Mouse (Mus musculus) intestine, embryonic 16.5 days (tissue): ENCODE results near the gene Creb5. TPM values are rescaled to one million over a fixed set of nuclear protein-coding genes. Genes with fewer than 3 reads are reported as not detected.

Experiments used
- ATAC-seq: fragments of 200-750 bp; cut with Nextera tagmentation; 2 replicates; pipeline ENCODE4 v1.8.0; 2017; ENCODE audit warnings: moderate TSS enrichment, moderate library complexity
- H3K27ac ChIP-seq: fragments of 300-500 bp; sonication (generic); 2 replicates; pipeline ENCODE4 v1.5.1; 2014; ENCODE audit warnings: mild to moderate bottlenecking, low read length
- H3K27me3 ChIP-seq: fragments of 300-500 bp; sonication (generic); replicated peaks from 2 replicates; pipeline ENCODE4 v1.6.1; 2014; ENCODE audit warnings: low read length, control low read depth, mixed read lengths; ENCODE audit not compliant: control insufficient read depth, insufficient read depth
- H3K36me3 ChIP-seq: fragments of 300-500 bp; sonication (generic); 2 replicates; pipeline ENCODE4 v1.6.1; 2014; ENCODE audit warnings: low read length, control low read depth; ENCODE audit not compliant: control insufficient read depth, insufficient read depth
- H3K4me1 ChIP-seq: fragments of 300-500 bp; sonication (generic); 2 replicates; pipeline ENCODE4 v1.6.1; 2014; ENCODE audit warnings: low read length, control low read depth, mixed read lengths; ENCODE audit not compliant: control insufficient read depth, insufficient read depth
- H3K4me2 ChIP-seq: fragments of 300-500 bp; sonication (generic); 2 replicates; pipeline ENCODE4 v1.6.1; 2014; ENCODE audit warnings: low read depth, low read length, control low read depth
- H3K4me3 ChIP-seq: fragments of 300-500 bp; sonication (generic); 2 replicates; pipeline ENCODE4 v1.5.1; 2014; ENCODE audit warnings: mild to moderate bottlenecking, low read length
- H3K9ac ChIP-seq: fragments of 300-500 bp; sonication (generic); 2 replicates; pipeline ENCODE4 v1.6.1; 2014; ENCODE audit warnings: low read depth, low read length
- H3K9me3 ChIP-seq: fragments of 300-500 bp; sonication (generic); 2 replicates; pipeline ENCODE4 v1.6.1; 2016; ENCODE audit warnings: low read length, control low read depth; ENCODE audit not compliant: control insufficient read depth
- whole genome bisulfite sequencing: fragments of 180-500 bp; shearing (Covaris S2); extraction: QIAGEN DNeasy Blood & Tissue Kit; methylation state at CpG from one replicate; pipeline ENCODE4 v1.1.7; 2014; 5-methylcytosine and 5-hydroxymethylcytosine counted together
- polyA plus RNA-seq: library from polyadenylated mRNA; unstranded; fragments of >200 nt; fragmentation: Nextera tagmentation; extraction: Ambion mirVana; gene quantifications from 2 replicates; pipeline ENCODE4 v1.2.1, GENCODE M21; 2015

The Creb5 gene
- polyA plus RNA-seq, 1 experiment from 2014 or later: 4.1 TPM

GRCm38 (mm10) chr6:53530742-53531141 is 243.7 kb downstream of the Creb5 start:
- no peak for ATAC-seq
- Histone ChIP-seq H3K4me3 (no peak overlapping the region), H3K9ac (no peak overlapping the region), H3K27me3 (no peaks in the 10 kb centered on the region), H3K4me2 (no peak overlapping the region), H3K9me3 (no peaks in the 10 kb centered on the region), H3K27ac (no peak overlapping the region), H3K4me1 (no peaks in the 10 kb centered on the region), H3K36me3 (no peaks in the 10 kb centered on the region)
- WGBS: 86% methylated on average over 8 of the region's 8 CpGs

DNA sequence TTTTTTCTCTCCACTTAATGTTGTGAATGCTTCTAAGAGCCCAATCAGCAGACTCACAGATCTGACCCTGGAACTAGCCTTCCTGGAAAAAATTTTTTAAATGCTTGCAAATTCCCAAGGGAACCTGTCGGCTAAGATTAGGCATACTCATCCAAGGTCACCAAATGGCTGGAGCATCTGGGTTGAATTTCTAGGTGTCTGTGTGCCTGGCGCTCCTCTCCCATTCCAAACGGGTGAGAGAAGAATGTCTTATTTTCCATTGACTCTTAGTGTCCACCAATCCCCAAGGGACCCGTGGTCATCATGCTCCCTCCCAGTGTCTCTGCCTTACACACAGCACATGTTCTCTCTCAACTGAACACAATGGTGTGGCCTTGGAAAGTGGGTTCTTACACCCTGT is 244.4 kb downstream of the Creb5 start:
- 88% methylated on average over 4 of the region's 4 CpGs for WGBS
- no peak overlapping the region for H3K4me3 ChIP-seq
- H3K27me3 ChIP-seq: no peaks in the 10 kb centered on the region
- no peaks in the 10 kb centered on the region for H3K9me3 ChIP-seq
- no peak overlapping the region for H3K27ac ChIP-seq
- no peaks in the 10 kb centered on the region for H3K4me1 ChIP-seq
- H3K4me2 ChIP-seq: no peak overlapping the region
- no peak overlapping the region for H3K9ac ChIP-seq
- H3K36me3 ChIP-seq: no peaks in the 10 kb centered on the region
- ATAC-seq: no peak

GRCm38 (mm10) chr6:53537530-53537929 is 250.5 kb downstream of the Creb5 start:
- Histone ChIP-seq H3K9me3 (no peaks in the 10 kb centered on the region), H3K4me2 (no peak overlapping the region), H3K27ac (no peak overlapping the region), H3K4me1 (no peaks in the 10 kb centered on the region), H3K9ac (no peak overlapping the region), H3K27me3 (no peaks in the 10 kb centered on the region), H3K36me3 (no peaks in the 10 kb centered on the region), H3K4me3 (no peak overlapping the region)
- 91% methylated on average over 4 of the region's 4 CpGs for WGBS
- ATAC-seq: no peak

- Histone ChIP-seq H3K27ac (no peak overlapping the region), H3K27me3 (no peaks in the 10 kb centered on the region), H3K9me3 (no peaks in the 10 kb centered on the region), H3K4me3 (no peak overlapping the region), H3K36me3 (no peaks in the 10 kb centered on the region), H3K4me1 (peaks cover 7% of the 10 kb centered on the region), H3K9ac (no peak overlapping the region), H3K4me2 (no peak overlapping the region)
- ATAC-seq: no peak
- 90% methylated on average over 5 of the region's 5 CpGs for WGBS
Observed at GRCm38 (mm10) chr6:53541798-53542197, 254.7 kb downstream of the Creb5 start.

DNA sequence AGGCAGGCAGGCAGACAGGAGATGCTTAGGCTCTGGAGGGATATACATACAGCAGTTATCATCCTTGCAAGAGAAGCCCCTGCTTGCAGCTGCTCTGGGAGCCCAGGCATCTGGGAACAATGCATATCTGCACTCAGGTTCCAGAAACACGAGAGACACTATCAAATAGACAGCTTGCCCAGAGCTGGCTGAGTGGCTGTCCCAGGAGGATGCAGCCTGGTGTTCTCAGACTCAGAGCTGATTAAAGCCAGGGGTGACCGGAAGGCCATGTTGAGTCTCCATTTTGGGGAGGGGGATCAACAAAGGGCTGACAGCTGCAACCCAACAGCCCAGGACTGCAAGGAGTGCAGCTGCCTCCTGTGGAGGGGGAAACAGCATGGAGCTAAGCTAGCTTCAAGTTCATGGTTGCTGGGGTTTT is 258.4 kb downstream of the Creb5 start:
- ATAC-seq: peak; percentile 44; the same call in 1 of the 2 replicates
- no peaks in the 10 kb centered on the region for H3K36me3 ChIP-seq
- H3K4me3 ChIP-seq: no peak overlapping the region
- H3K27me3 ChIP-seq: no peaks in the 10 kb centered on the region
- no peak overlapping the region for H3K9ac ChIP-seq
- no peak overlapping the region for H3K27ac ChIP-seq
- H3K4me1 ChIP-seq: peaks cover 15% of the 10 kb centered on the region
- H3K4me2 ChIP-seq: no peak overlapping the region
- WGBS: 26% methylated on average over 2 of the region's 2 CpGs
- no peaks in the 10 kb centered on the region for H3K9me3 ChIP-seq

GRCm38 (mm10) chr6:53545989-53546388 is 258.9 kb downstream of the Creb5 start:
- no peaks in the 10 kb centered on the region for H3K36me3 ChIP-seq
- H3K27me3 ChIP-seq: no peaks in the 10 kb centered on the region
- H3K4me1 ChIP-seq: peaks cover 15% of the 10 kb centered on the region
- no peak overlapping the region for H3K9ac ChIP-seq
- H3K4me3 ChIP-seq: no peak overlapping the region
- no peaks in the 10 kb centered on the region for H3K9me3 ChIP-seq
- no peak overlapping the region for H3K4me2 ChIP-seq
- no peak overlapping the region for H3K27ac ChIP-seq
- ATAC-seq: no peak
- WGBS: 31% methylated on average over 5 of the region's 5 CpGs

GRCm38 (mm10) chr6:53548236-53548635 is 261.2 kb downstream of the Creb5 start:
- H3K36me3 ChIP-seq: no peaks in the 10 kb centered on the region
- no peak overlapping the region for H3K27ac ChIP-seq
- peaks cover 15% of the 10 kb centered on the region for H3K4me1 ChIP-seq
- H3K4me3 ChIP-seq: no peak overlapping the region
- ATAC-seq: no peak
- 61% methylated on average over 6 of the region's 6 CpGs for WGBS
- H3K27me3 ChIP-seq: no peaks in the 10 kb centered on the region
- no peaks in the 10 kb centered on the region for H3K9me3 ChIP-seq
- no peak overlapping the region for H3K4me2 ChIP-seq
- H3K9ac ChIP-seq: no peak overlapping the region

GRCm38 (mm10) chr6:53549409-53549808 is 262.3 kb downstream of the Creb5 start:
- Histone ChIP-seq H3K4me1 (peaks cover 15% of the 10 kb centered on the region), H3K4me2 (no peak overlapping the region), H3K9ac (no peak overlapping the region), H3K36me3 (no peaks in the 10 kb centered on the region), H3K27ac (no peak overlapping the region), H3K4me3 (no peak overlapping the region), H3K27me3 (no peaks in the 10 kb centered on the region), H3K9me3 (no peaks in the 10 kb centered on the region)
- ATAC-seq: no peak
- WGBS: 52% methylated on average over 6 of the region's 6 CpGs

- H3K9ac ChIP-seq: no peak overlapping the region
- no peak overlapping the region for H3K4me3 ChIP-seq
- H3K27me3 ChIP-seq: no peaks in the 10 kb centered on the region
- no peak overlapping the region for H3K27ac ChIP-seq
- no peaks in the 10 kb centered on the region for H3K36me3 ChIP-seq
- H3K4me1 ChIP-seq: no peaks in the 10 kb centered on the region
- no peak for ATAC-seq
- WGBS: 36% methylated on average over 6 of the region's 6 CpGs
- H3K4me2 ChIP-seq: no peak overlapping the region
- H3K9me3 ChIP-seq: no peaks in the 10 kb centered on the region
Observed at GRCm38 (mm10) chr6:53556050-53556449, 269.0 kb downstream of the Creb5 start.

DNA sequence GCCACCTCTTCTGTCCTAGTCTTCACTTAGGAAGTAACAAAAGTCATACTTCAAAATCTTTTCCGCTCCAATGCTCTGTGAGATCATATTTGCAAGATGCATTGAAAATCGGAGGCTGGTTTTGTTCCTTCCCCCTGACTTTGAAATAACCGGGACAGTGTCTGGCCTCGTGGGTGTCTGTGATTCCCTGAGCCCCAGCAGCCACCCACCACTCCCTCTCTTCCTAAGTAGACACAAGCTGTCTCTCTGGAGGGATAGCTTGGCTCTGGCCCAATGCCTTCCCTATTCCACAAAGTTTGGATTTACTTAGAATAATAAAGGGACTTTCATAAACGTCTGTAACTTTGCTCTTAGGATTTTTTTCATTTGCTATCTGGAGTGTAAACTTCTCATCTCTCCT is 273.9 kb downstream of the Creb5 start:
- Histone ChIP-seq H3K9me3 (no peaks in the 10 kb centered on the region), H3K27me3 (no peaks in the 10 kb centered on the region), H3K36me3 (no peaks in the 10 kb centered on the region), H3K4me1 (0 out of 2 replicates have a peak, but pooled peaks cover 3% of the 10 kb centered on the region), H3K4me2 (no peak overlapping the region), H3K4me3 (no peak overlapping the region), H3K9ac (no peak overlapping the region), H3K27ac (no peak overlapping the region)
- WGBS: 49% methylated on average over 5 of the region's 5 CpGs
- ATAC-seq: no peak
